Mouse (Mus musculus): ENCODE measurements at regions not wholly inside any gene's neighbourhood (a gene's known extent, or its start where the extent isn't known, plus 50 kb on each side); places are given as distances from the start of the nearest gene placed in this dataset.

GRCm38 (mm10) chr4:124149037-124149436 is 231.2 kb upstream of the 4930535I16Rik start:
- TF ChIP-seq POLR2A (IDR thresholded peaks at IDR 0.05; ENCODE audit: borderline replicate concordance, extremely low read depth, insufficient read depth, insufficient read length, poor library complexity, severe bottlenecking) = no peak
- TF ChIP-seq CTCF (IDR thresholded peaks at IDR 0.05; ENCODE audit: borderline replicate concordance, extremely low read depth, insufficient read depth, insufficient read length) = no peak

Measured in brain, embryonic 14.5 days (tissue).